Mouse (Mus musculus): ENCODE results near the gene Prr23a2. TPM values are rescaled to one million over a fixed set of nuclear protein-coding genes. Genes with fewer than 3 reads are reported as not detected.

Prr23a2 gene
- polyA plus RNA-seq, 1 experiment from 2014 or later: not detected

DNA sequence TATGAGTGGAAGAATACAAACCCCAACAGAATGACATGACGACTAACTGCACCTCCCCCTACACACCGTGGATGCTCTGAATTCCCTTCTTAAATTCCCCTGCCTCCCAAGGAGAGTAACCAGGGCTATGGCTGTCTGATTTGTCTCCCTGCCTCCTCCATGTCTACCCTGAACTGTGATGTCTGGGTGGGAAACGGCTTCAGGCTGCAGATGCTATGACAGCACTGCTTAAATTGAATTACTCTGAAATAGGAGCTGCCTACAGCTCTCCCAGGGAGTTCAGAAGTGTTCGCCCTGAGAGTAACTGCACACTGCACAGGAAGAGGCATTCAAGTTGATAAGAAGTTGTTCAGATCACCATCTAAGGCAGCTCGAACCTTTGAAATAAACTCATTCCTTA is 26.8 kb upstream of the Prr23a2 start:
- no peak overlapping the region for H3K4me2 ChIP-seq (ENCODE audit: low read length)
- no peaks in the 10 kb centered on the region for H3K27me3 ChIP-seq (replicated peaks; ENCODE audit: control insufficient read depth, insufficient read depth, low read length)
- no peaks in the 10 kb centered on the region for H3K4me1 ChIP-seq (ENCODE audit: control insufficient read depth, insufficient read depth, low read depth, low read length)
- ATAC-seq: no peak
- H3K4me3 ChIP-seq (ENCODE audit: low read length): no peak overlapping the region
- H3K9ac ChIP-seq (ENCODE audit: low read depth, low read length): no peak overlapping the region
- no peak overlapping the region for H3K27ac ChIP-seq (ENCODE audit: low read depth, low read length)
- 64% methylated on average over 5 of the region's 5 CpGs for WGBS
- H3K36me3 ChIP-seq (ENCODE audit: control insufficient read depth, insufficient read depth, low read length): no peaks in the 10 kb centered on the region
- H3K9me3 ChIP-seq (ENCODE audit: control insufficient read depth, low read length): no peaks in the 10 kb centered on the region

DNA sequence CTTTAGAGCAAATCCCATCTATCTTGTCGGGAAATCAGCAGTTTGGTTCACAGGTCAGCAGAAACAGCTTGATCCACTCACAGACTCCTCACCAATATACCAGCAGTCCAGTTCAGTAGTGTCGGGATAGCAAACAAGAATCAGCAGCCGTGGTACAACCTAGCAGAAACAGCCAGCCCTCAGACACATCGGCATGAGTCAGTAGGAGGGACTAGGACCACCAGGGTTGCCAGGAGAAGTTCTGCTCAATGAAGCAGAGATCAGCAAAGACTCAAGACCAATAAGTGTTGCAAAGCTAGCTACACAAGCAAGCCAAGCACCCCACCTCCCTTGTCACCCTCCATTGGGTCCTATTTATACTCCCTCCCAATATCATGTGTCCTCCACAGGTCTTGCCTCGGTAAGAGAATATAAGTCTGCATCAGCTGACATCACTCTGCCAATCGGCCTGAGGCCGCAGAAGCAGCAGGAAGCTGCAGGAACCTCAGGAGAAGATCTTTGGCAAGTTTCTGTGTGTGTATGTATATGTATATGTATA is 18.7 kb upstream of the Prr23a2 start:
- Histone ChIP-seq H3K4me1 (ENCODE audit: control insufficient read depth, insufficient read depth, low read depth, low read length) (no peaks in the 10 kb centered on the region), H3K27ac (ENCODE audit: low read depth, low read length) (no peak overlapping the region), H3K4me3 (ENCODE audit: low read length) (no peak overlapping the region), H3K9me3 (ENCODE audit: control insufficient read depth, low read length) (peaks cover 5% of the 10 kb centered on the region), H3K36me3 (ENCODE audit: control insufficient read depth, insufficient read depth, low read length) (no peaks in the 10 kb centered on the region), H3K9ac (ENCODE audit: low read depth, low read length) (no peak overlapping the region), H3K27me3 (replicated peaks; ENCODE audit: control insufficient read depth, insufficient read depth, low read length) (no peaks in the 10 kb centered on the region), H3K4me2 (ENCODE audit: low read length) (no peak overlapping the region)
- ATAC-seq: no peak
- 79% methylated on average over 7 of the region's 7 CpGs for WGBS

DNA sequence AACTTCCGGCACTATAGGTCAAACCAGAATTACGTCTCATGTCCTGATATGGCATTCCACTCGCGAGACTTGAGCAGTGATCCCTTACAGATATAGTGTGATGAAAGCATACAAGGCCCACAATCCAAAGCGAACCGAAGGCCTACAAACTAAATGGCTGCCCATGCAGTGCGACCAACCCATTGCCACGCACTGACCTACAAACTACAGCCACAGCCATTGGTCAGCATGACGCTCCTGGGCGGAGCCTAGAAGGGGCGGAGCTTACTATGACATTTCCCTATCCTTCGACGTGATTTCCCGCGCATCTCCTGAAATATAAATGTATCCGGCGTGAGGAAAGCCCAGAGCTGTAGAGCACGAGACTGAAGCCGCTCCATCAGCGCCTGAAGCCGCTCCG is 14.2 kb upstream of the Prr23a2 start, which contains the start of gene Prr23a1:
Prr23a1 (plus strand) TSS at position 387 of the 400 bp plus-strand sequence.
- Histone ChIP-seq H3K27me3 (replicated peaks; ENCODE audit: control insufficient read depth, insufficient read depth, low read length) (no peaks in the 10 kb centered on the region), H3K27ac (ENCODE audit: low read depth, low read length) (no peak within 1 kb of the TSS), H3K4me3 (ENCODE audit: low read length) (no peak within 1 kb of the TSS), H3K9ac (ENCODE audit: low read depth, low read length) (no peak within 1 kb of the TSS), H3K4me2 (ENCODE audit: low read length) (peak within 1 kb of the TSS; percentile 36), H3K36me3 (ENCODE audit: control insufficient read depth, insufficient read depth, low read length) (no peaks in the 10 kb centered on the region), H3K4me1 (ENCODE audit: control insufficient read depth, insufficient read depth, low read depth, low read length) (no peaks in the 10 kb centered on the region), H3K9me3 (ENCODE audit: control insufficient read depth, low read length) (peaks cover 5% of the 10 kb centered on the region)
- no peak for ATAC-seq
- WGBS: 56% methylated on average over 22 of the region's 22 CpGs

DNA sequence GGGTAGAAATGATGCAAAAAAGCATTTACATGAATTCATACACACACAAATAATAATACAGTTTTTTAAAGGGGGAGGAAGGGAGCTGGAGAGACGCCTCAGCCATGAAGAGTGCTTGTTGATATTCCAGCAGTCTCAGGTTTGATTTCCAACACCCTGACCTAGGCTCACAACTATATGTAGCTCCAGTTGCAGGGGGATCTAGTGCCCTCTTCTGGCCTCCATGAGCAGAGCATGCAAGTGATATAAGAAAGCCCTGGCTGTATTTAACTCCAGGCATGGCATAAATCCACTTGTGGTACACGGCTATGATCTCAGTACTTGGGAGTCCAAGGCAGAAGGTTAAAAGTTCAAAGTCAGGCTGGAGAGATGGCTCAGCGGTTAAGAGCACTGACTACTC is 7.2 kb downstream of the Prr23a2 start:
- no peak overlapping the region for H3K4me2 ChIP-seq (ENCODE audit: low read length)
- no peaks in the 10 kb centered on the region for H3K36me3 ChIP-seq (ENCODE audit: control insufficient read depth, insufficient read depth, low read length)
- WGBS: 76% methylated on average over 3 of the region's 3 CpGs
- H3K27ac ChIP-seq (ENCODE audit: low read depth, low read length): no peak overlapping the region
- no peak overlapping the region for H3K4me3 ChIP-seq (ENCODE audit: low read length)
- H3K9me3 ChIP-seq (ENCODE audit: control insufficient read depth, low read length): peaks cover 3% of the 10 kb centered on the region; the same call in 1 of the 2 replicates
- H3K9ac ChIP-seq (ENCODE audit: low read depth, low read length): no peak overlapping the region
- no peaks in the 10 kb centered on the region for H3K27me3 ChIP-seq (replicated peaks; ENCODE audit: control insufficient read depth, insufficient read depth, low read length)
- no peak for ATAC-seq
- H3K4me1 ChIP-seq (ENCODE audit: control insufficient read depth, insufficient read depth, low read depth, low read length): no peaks in the 10 kb centered on the region

DNA sequence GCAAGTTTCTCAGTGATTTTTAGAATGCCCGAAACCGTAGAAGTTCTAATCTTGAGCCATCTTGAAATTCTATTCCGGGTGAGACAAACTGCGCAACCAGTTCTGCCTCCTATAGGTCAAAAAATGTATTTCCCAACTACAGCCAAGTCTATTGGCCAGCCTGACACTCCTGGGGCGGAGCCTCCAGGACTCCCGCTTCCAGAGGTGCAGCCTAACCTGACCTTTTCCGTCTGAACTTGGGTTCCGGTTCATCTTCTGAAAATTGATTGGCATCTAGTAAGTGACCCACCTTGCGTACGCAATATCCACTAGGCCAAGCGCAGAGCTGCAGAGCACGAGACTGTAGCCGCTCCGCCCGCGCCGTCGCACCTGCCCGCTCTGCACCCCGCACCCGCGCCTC is 8.3 kb downstream of the Prr23a2 start, which contains the start of gene Prr23a3:
Prr23a3 (plus strand) TSS at position 197 of the 400 bp plus-strand sequence.
- H3K4me3 ChIP-seq (ENCODE audit: low read length): no peak within 1 kb of the TSS
- H3K36me3 ChIP-seq (ENCODE audit: control insufficient read depth, insufficient read depth, low read length): no peaks in the 10 kb centered on the region
- H3K27me3 ChIP-seq (replicated peaks; ENCODE audit: control insufficient read depth, insufficient read depth, low read length): no peaks in the 10 kb centered on the region
- no peaks in the 10 kb centered on the region for H3K4me1 ChIP-seq (ENCODE audit: control insufficient read depth, insufficient read depth, low read depth, low read length)
- no peak within 1 kb of the TSS for H3K9ac ChIP-seq (ENCODE audit: low read depth, low read length)
- 58% methylated on average over 22 of the region's 22 CpGs for WGBS
- H3K27ac ChIP-seq (ENCODE audit: low read depth, low read length): no peak within 1 kb of the TSS
- peaks cover 3% of the 10 kb centered on the region; the same call in 1 of the 2 replicates for H3K9me3 ChIP-seq (ENCODE audit: control insufficient read depth, low read length)
- H3K4me2 ChIP-seq (ENCODE audit: low read length): 0 out of 2 replicates have a peak within 1 kb of the TSS, but pooled peaks have one; percentile 5
- no peak for ATAC-seq

DNA sequence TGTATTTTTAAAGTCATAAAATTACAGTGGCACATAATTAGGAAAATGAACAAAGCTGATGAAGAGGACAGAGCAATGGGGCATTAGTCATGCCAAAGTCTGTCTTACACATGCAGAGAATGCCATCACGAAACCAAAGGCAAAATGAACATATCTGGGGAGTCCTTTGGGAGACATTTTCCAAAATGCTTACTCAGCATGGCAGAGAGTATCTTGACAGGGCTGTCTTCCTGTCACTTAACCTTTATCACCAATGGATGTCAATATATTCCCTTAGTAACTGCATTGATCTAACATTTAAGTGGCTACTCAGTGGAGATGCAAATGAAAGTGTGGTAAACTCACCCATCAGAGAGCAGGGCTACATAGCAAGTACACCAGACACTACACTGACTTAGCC is 45.2 kb downstream of the Prr23a2 start:
- 87% methylated on average over 1 of the region's 1 CpGs for WGBS
- Histone ChIP-seq H3K27me3 (replicated peaks; ENCODE audit: control insufficient read depth, insufficient read depth, low read length) (no peaks in the 10 kb centered on the region), H3K27ac (ENCODE audit: low read depth, low read length) (no peak overlapping the region), H3K4me2 (ENCODE audit: low read length) (no peak overlapping the region), H3K36me3 (ENCODE audit: control insufficient read depth, insufficient read depth, low read length) (no peaks in the 10 kb centered on the region), H3K9me3 (ENCODE audit: control insufficient read depth, low read length) (peaks cover 7% of the 10 kb centered on the region), H3K9ac (ENCODE audit: low read depth, low read length) (no peak overlapping the region), H3K4me3 (ENCODE audit: low read length) (no peak overlapping the region), H3K4me1 (ENCODE audit: control insufficient read depth, insufficient read depth, low read depth, low read length) (no peaks in the 10 kb centered on the region)
- ATAC-seq: no peak

DNA sequence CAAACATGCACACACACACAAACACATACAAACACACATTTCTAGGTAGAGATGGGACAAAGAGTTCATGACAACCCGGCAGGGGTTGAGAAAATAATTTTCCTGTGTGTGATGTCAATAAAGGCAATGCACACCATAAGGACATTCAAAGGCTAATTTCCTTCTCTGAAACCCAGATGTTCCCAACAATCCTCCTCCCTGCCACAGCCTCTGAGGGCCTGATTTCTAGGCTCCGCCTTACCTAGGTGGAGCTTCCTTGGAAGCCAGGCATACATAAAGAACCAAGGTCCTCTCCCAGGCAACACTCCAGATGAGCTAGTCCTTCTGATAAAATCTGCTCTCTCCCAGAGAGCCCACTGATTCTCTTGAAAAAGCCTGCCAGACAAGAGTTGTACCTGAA is 46.5 kb downstream of the Prr23a2 start, which contains the start of gene 7420426K07Rik:
7420426K07Rik (plus strand) TSS at position 301 of the 400 bp plus-strand sequence.
- H3K36me3 ChIP-seq (ENCODE audit: control insufficient read depth, insufficient read depth, low read length): no peaks in the 10 kb centered on the region
- no peak for ATAC-seq
- no peak within 1 kb of the TSS for H3K4me3 ChIP-seq (ENCODE audit: low read length)
- whole genome bisulfite sequencing: 93% methylated on average over 2 of the region's 2 CpGs
- no peaks in the 10 kb centered on the region for H3K4me1 ChIP-seq (ENCODE audit: control insufficient read depth, insufficient read depth, low read depth, low read length)
- no peak within 1 kb of the TSS for H3K9ac ChIP-seq (ENCODE audit: low read depth, low read length)
- no peaks in the 10 kb centered on the region for H3K9me3 ChIP-seq (ENCODE audit: control insufficient read depth, low read length)
- H3K4me2 ChIP-seq (ENCODE audit: low read length): no peak within 1 kb of the TSS
- H3K27me3 ChIP-seq (replicated peaks; ENCODE audit: control insufficient read depth, insufficient read depth, low read length): no peaks in the 10 kb centered on the region
- no peak within 1 kb of the TSS for H3K27ac ChIP-seq (ENCODE audit: low read depth, low read length)

Other genes with a start within 250 kb of the Prr23a2 start
- gene Prr23a1, start 14.0 kb upstream of the Prr23a2 start, polyA plus RNA-seq (2015; fragmentation: Nextera tagmentation; extraction: Ambion mirVana): 0.18 TPM in 1 of 2 replicates, not detected in the other
- gene Prr23a3, start 8.3 kb downstream of the Prr23a2 start, polyA plus RNA-seq (2015; fragmentation: Nextera tagmentation; extraction: Ambion mirVana): 0.16 TPM in 1 of 2 replicates, not detected in the other
- gene 7420426K07Rik, start 46.6 kb downstream of the Prr23a2 start, polyA plus RNA-seq (2015; fragmentation: Nextera tagmentation; extraction: Ambion mirVana): not detected in 2 replicates
- gene Foxl2, start 98.8 kb downstream of the Prr23a2 start, polyA plus RNA-seq (2015; fragmentation: Nextera tagmentation; extraction: Ambion mirVana): 0.24 and 0.45 TPM in 2 replicates
- 107 and 115 TPM in 2 replicates for gene Faim, start 129.9 kb downstream of the Prr23a2 start, polyA plus RNA-seq (2015; fragmentation: Nextera tagmentation; extraction: Ambion mirVana)
- 0.10 and 0.16 TPM in 2 replicates for gene Gm1123, start 179.2 kb downstream of the Prr23a2 start, polyA plus RNA-seq (2015; fragmentation: Nextera tagmentation; extraction: Ambion mirVana)